Mouse (Mus musculus): Measurements from ENCODE around the gene Hist1h2be. TPM values are rescaled to one million over a fixed set of nuclear protein-coding genes. Genes with fewer than 3 reads are reported as not detected.

Hist1h2be gene
- total and polyA plus RNA-seq, 2 experiments from 2014 or later, result 0.82 to 253 TPM

DNA sequence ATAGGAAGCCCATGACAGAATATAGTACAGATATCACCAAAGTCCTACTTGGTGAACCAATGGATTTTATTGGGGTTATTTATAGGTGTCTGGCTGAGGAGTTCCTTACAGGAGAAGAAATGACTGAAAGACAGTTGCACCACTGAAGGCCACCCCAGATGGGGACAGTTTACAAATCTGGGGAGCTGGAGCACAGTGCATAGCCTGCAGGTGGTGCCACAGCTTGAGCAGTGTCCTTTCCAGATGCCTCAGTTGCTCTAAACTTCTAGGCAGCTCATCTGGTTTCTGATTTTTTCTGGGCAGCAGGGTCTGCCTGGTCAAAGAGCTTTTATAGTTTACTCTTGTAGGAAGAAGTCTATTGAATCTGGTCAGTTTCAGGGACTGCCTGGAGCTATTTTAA lies 11.1 kb downstream of the Hist1h2be start:
- no peak for TF ChIP-seq EP300 (IDR thresholded peaks at IDR 0.05; ENCODE audit: low read depth)
- no peak for TF ChIP-seq CTCF (IDR thresholded peaks at IDR 0.05; ENCODE audit: low read depth)
- no peak for ATAC-seq (ENCODE audit: insufficient read depth, low read depth)
- Histone ChIP-seq H3K27ac (ENCODE audit: low read depth) (no peak overlapping the region), H3K4me1 (ENCODE audit: control insufficient read depth, insufficient read depth) (no peaks in the 10 kb centered on the region), H3K9me3 (replicated peaks; ENCODE audit: control insufficient read depth, low read length) (no peaks in the 10 kb centered on the region), H3K36me3 (replicated peaks; ENCODE audit: control insufficient read depth, insufficient read depth, low read length) (no peaks in the 10 kb centered on the region), H3K4me2 (ENCODE audit: low read depth, low read length) (no peak overlapping the region), H3K4me3 (ENCODE audit: low read depth, low read length) (no peak overlapping the region), H3K27me3 (ENCODE audit: control insufficient read depth, insufficient read depth, low read length) (no peaks in the 10 kb centered on the region), H3K9ac (replicated peaks; ENCODE audit: low read depth, low read length) (no peak overlapping the region)
- DNase-seq (ENCODE audit: low spot score), result no peak

DNA sequence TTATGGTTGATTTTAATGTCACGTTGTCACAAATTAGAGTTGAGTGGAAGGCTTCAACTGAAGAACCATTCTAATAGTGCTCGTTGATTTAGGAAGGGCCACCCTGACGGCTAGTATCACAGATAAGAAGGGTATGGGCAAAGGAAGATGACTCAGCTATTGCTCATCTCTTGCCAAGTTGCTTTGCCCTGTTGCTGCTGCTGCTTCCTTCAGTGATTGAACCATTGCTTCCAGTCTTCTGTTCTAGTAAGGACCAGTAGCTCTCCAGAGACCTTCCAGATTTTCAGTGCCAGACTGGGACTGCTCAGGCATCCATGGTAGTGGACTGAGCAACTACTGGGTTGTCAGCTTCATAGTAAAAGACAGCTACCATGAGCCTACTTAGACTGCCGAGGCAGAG lies 11.7 kb downstream of the Hist1h2be start:
- Histone ChIP-seq H3K9ac (replicated peaks; ENCODE audit: low read depth, low read length) (no peak overlapping the region), H3K9me3 (replicated peaks; ENCODE audit: control insufficient read depth, low read length) (no peaks in the 10 kb centered on the region), H3K36me3 (replicated peaks; ENCODE audit: control insufficient read depth, insufficient read depth, low read length) (no peaks in the 10 kb centered on the region), H3K4me1 (ENCODE audit: control insufficient read depth, insufficient read depth) (no peaks in the 10 kb centered on the region), H3K4me2 (ENCODE audit: low read depth, low read length) (no peak overlapping the region), H3K27me3 (ENCODE audit: control insufficient read depth, insufficient read depth, low read length) (no peaks in the 10 kb centered on the region), H3K27ac (ENCODE audit: low read depth) (no peak overlapping the region), H3K4me3 (ENCODE audit: low read depth, low read length) (no peak overlapping the region)
- WGBS, result 55% methylated on average over 4 of the region's 4 CpGs
- no peak for DNase-seq (ENCODE audit: low spot score)
- no peak for TF ChIP-seq EP300 (IDR thresholded peaks at IDR 0.05; ENCODE audit: low read depth)
- no peak for TF ChIP-seq CTCF (IDR thresholded peaks at IDR 0.05; ENCODE audit: low read depth)
- ATAC-seq (ENCODE audit: insufficient read depth, low read depth), result no peak

GRCm38 (mm10) chr13:23605052-23605451 lies 15.9 kb downstream of the Hist1h2be start:
- H3K27me3 ChIP-seq (ENCODE audit: control insufficient read depth, insufficient read depth, low read length), result no peaks in the 10 kb centered on the region
- H3K4me3 ChIP-seq (ENCODE audit: low read depth, low read length), result no peak overlapping the region

GRCm38 (mm10) chr13:23604452-23604851 lies 16.5 kb downstream of the Hist1h2be start:
- Histone ChIP-seq H3K4me2 (ENCODE audit: low read depth, low read length) (no peak overlapping the region), H3K4me1 (ENCODE audit: control insufficient read depth, insufficient read depth) (no peaks in the 10 kb centered on the region), H3K9me3 (replicated peaks; ENCODE audit: control insufficient read depth, low read length) (no peaks in the 10 kb centered on the region), H3K36me3 (replicated peaks; ENCODE audit: control insufficient read depth, insufficient read depth, low read length) (no peaks in the 10 kb centered on the region), H3K9ac (replicated peaks; ENCODE audit: low read depth, low read length) (no peak overlapping the region), H3K4me3 (ENCODE audit: low read depth, low read length) (no peak overlapping the region), H3K27ac (ENCODE audit: low read depth) (no peak overlapping the region), H3K27me3 (ENCODE audit: control insufficient read depth, insufficient read depth, low read length) (no peaks in the 10 kb centered on the region)
- whole genome bisulfite sequencing, result 83% methylated on average over 3 of the region's 3 CpGs
- DNase-seq (ENCODE audit: low spot score) (no peak), ATAC-seq (ENCODE audit: insufficient read depth, low read depth) (no peak)
- TF ChIP-seq CTCF (IDR thresholded peaks at IDR 0.05; ENCODE audit: low read depth) (no peak), EP300 (IDR thresholded peaks at IDR 0.05; ENCODE audit: low read depth) (no peak)

More at GRCm38 (mm10) chr13:23605052-23605451, 15.9 kb downstream of the Hist1h2be start:
- DNase-seq (ENCODE audit: low spot score) (no peak), ATAC-seq (ENCODE audit: insufficient read depth, low read depth) (no peak)
- no peak for TF ChIP-seq CTCF (IDR thresholded peaks at IDR 0.05; ENCODE audit: low read depth)
- TF ChIP-seq EP300 (IDR thresholded peaks at IDR 0.05; ENCODE audit: low read depth), result no peak
- H3K36me3 ChIP-seq (replicated peaks; ENCODE audit: control insufficient read depth, insufficient read depth, low read length), result no peaks in the 10 kb centered on the region
- no peaks in the 10 kb centered on the region for H3K9me3 ChIP-seq (replicated peaks; ENCODE audit: control insufficient read depth, low read length)
- H3K4me2 ChIP-seq (ENCODE audit: low read depth, low read length), result no peak overlapping the region
- no peak overlapping the region for H3K9ac ChIP-seq (replicated peaks; ENCODE audit: low read depth, low read length)
- no peak overlapping the region for H3K27ac ChIP-seq (ENCODE audit: low read depth)
- WGBS, result 80% methylated on average over 3 of the region's 3 CpGs
- H3K4me1 ChIP-seq (ENCODE audit: control insufficient read depth, insufficient read depth), result no peaks in the 10 kb centered on the region

DNA sequence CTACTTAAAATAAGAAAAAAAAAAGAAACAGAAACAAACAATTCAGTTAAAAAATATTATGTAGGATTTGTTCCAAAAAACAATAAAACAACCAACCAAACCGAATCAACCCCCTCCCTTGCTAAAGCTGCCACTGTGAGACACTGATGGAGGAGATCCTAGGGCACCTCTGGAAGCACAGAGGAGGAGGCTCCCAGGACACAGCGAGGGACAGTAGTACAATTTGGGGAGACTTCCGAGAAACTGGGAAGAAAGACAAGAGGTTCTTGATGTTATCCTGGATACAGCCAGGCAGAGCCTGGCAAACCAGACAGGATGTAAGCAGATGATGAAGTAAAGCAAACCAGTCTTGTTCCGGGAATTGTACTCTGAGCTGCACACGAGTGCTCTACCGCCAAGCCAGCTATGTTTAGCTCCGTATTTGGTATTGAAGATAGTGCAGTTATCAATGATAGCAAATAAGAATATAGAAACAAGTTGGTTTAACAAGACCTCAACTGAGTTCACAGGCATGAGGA lies 17.7 kb downstream of the Hist1h2be start:
- no peak for ATAC-seq (ENCODE audit: insufficient read depth, low read depth)
- TF ChIP-seq EP300 (IDR thresholded peaks at IDR 0.05; ENCODE audit: low read depth) (no peak), CTCF (IDR thresholded peaks at IDR 0.05; ENCODE audit: low read depth) (no peak)
- WGBS, result 38% methylated on average over 7 of the region's 7 CpGs

DNA sequence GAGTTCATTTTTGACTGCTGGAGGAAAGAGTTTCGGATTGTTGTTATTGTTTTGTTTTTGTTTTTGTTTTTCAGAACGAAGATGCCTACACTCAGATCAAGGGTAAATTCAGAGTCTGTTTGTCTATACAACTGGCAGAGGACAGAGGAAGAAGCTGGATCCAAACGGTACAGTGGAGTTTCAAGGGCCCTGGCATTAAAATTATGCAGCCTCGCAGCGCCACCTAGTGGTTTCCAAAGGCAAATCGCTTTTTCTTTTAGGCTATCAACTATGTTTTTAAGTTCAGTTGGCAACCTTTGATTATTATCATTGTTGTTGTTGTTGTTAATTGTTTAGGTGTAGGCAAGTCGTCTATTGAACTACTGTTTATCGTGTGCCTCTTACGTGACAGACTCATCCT lies 23.0 kb downstream of the Hist1h2be start:
- Histone ChIP-seq H3K27ac (ENCODE audit: low read depth) (no peak overlapping the region), H3K36me3 (replicated peaks; ENCODE audit: control insufficient read depth, insufficient read depth, low read length) (no peaks in the 10 kb centered on the region), H3K9me3 (replicated peaks; ENCODE audit: control insufficient read depth, low read length) (no peaks in the 10 kb centered on the region), H3K9ac (replicated peaks; ENCODE audit: low read depth, low read length) (no peak overlapping the region), H3K4me2 (ENCODE audit: low read depth, low read length) (no peak overlapping the region), H3K4me3 (ENCODE audit: low read depth, low read length) (no peak overlapping the region), H3K27me3 (ENCODE audit: control insufficient read depth, insufficient read depth, low read length) (no peaks in the 10 kb centered on the region), H3K4me1 (ENCODE audit: control insufficient read depth, insufficient read depth) (no peaks in the 10 kb centered on the region)
- DNase-seq (ENCODE audit: low spot score), result peak; percentile 76
- no peak for ATAC-seq (ENCODE audit: insufficient read depth, low read depth)
- TF ChIP-seq CTCF (IDR thresholded peaks at IDR 0.05; ENCODE audit: low read depth), result peak; percentile 81
- TF ChIP-seq EP300 (IDR thresholded peaks at IDR 0.05; ENCODE audit: low read depth), result no peak
- WGBS, result 6% methylated on average over 9 of the region's 9 CpGs

More for the DNA sequence above, 17.7 kb downstream of the Hist1h2be start:
- DNase-seq (ENCODE audit: low spot score), result no peak
- Histone ChIP-seq H3K9me3 (replicated peaks; ENCODE audit: control insufficient read depth, low read length) (no peaks in the 10 kb centered on the region), H3K4me2 (ENCODE audit: low read depth, low read length) (no peak overlapping the region), H3K4me3 (ENCODE audit: low read depth, low read length) (no peak overlapping the region), H3K4me1 (ENCODE audit: control insufficient read depth, insufficient read depth) (no peaks in the 10 kb centered on the region), H3K27me3 (ENCODE audit: control insufficient read depth, insufficient read depth, low read length) (no peaks in the 10 kb centered on the region), H3K27ac (ENCODE audit: low read depth) (no peak overlapping the region), H3K36me3 (replicated peaks; ENCODE audit: control insufficient read depth, insufficient read depth, low read length) (no peaks in the 10 kb centered on the region), H3K9ac (replicated peaks; ENCODE audit: low read depth, low read length) (no peak overlapping the region)

Measured in heart, postnatal 0 days (tissue).